Mouse (Mus musculus) intestine, postnatal 0 days (tissue): Measurements from ENCODE around the gene Asic3. TPM values are rescaled to one million over a fixed set of nuclear protein-coding genes. Genes with fewer than 3 reads are reported as not detected.

Source experiments
- ATAC-seq: fragments of 200-750 bp; cut with Nextera tagmentation; 2 replicates; pipeline ENCODE4 v1.8.0; 2017; ENCODE audit warnings: mild to moderate bottlenecking, moderate TSS enrichment, moderate library complexity
- H3K27ac ChIP-seq: fragments of 300-500 bp; sonication (generic); 2 replicates; pipeline ENCODE4 v1.5.1; 2014; ENCODE audit warnings: mild to moderate bottlenecking, low read depth, low read length, moderate library complexity
- H3K27me3 ChIP-seq: fragments of 300-500 bp; sonication (generic); replicated peaks from 2 replicates; pipeline ENCODE4 v1.6.1; 2014; ENCODE audit warnings: low read length, mixed read lengths; ENCODE audit not compliant: control insufficient read depth, insufficient read depth
- H3K36me3 ChIP-seq: fragments of 300-500 bp; sonication (generic); 2 replicates; pipeline ENCODE4 v1.6.1; 2014; ENCODE audit warnings: mild to moderate bottlenecking, moderate library complexity; ENCODE audit not compliant: control insufficient read depth, insufficient read depth
- H3K4me1 ChIP-seq: fragments of 300-500 bp; sonication (generic); replicated peaks from 2 replicates; pipeline ENCODE4 v1.6.1; 2014; ENCODE audit warnings: antibody characterized with exemption, low read length, mixed read lengths; ENCODE audit not compliant: control insufficient read depth, insufficient read depth
- H3K4me2 ChIP-seq: fragments of 300-500 bp; sonication (generic); replicated peaks from 2 replicates; pipeline ENCODE4 v1.6.1; 2014; ENCODE audit warnings: low read depth, mild to moderate bottlenecking, moderate library complexity
- H3K4me3 ChIP-seq: fragments of 300-500 bp; sonication (generic); 2 replicates; pipeline ENCODE4 v1.5.1; 2014; ENCODE audit warnings: low read depth, low read length
- H3K9ac ChIP-seq: fragments of 300-500 bp; sonication (generic); 2 replicates; pipeline ENCODE4 v1.6.1; 2014; ENCODE audit warnings: mild to moderate bottlenecking, low read depth, low read length
- H3K9me3 ChIP-seq: fragments of 300-500 bp; sonication (generic); 2 replicates; pipeline ENCODE4 v1.6.1; 2016; ENCODE audit warnings: mixed run types; ENCODE audit not compliant: control insufficient read depth
- CTCF ChIP-seq: sonication (generic); IDR thresholded peaks from 2 replicates; pipeline ENCODE4 v1.5.1; 2016; ENCODE audit warnings: low read depth, mild to moderate bottlenecking, control low read depth, antibody characterized with exemption, moderate library complexity
- WGBS: fragments of 180-500 bp; shearing (Covaris S2); extraction: QIAGEN DNeasy Blood & Tissue Kit; methylation state at CpG from one replicate; pipeline ENCODE4 v1.1.7; 2014; 5-methylcytosine and 5-hydroxymethylcytosine counted together
- polyA plus RNA-seq: library from polyadenylated mRNA; unstranded; fragments of >200 nt; fragmentation: Nextera tagmentation; extraction: Ambion mirVana; gene quantifications from 2 replicates; pipeline ENCODE4 v1.2.1, GENCODE M21; 2015

The Asic3 gene
- polyA plus RNA-seq, 1 experiment from 2014 or later: 0.08 TPM

DNA sequence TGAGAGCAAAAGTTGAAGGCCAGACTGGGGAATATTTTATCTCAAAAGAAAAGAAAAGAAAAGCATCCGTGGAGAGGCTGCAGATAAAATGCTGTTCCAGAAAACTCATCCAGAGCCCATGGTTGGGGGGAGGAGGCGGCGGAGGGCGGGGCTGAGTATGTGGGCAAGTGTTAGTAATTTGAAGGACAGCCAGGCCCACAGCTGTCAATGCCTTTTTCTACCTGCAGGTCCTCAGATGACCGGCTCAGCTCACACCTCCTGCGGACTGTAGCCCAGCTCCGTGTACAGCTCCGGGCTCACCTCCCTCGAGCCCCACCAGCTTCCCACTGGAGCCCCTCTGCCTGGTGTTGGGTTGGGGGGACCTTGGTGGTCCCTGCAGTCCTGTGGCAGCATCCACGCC is 13.5 kb upstream of the Asic3 start:
- 91% methylated on average over 10 of the region's 10 CpGs for WGBS
- Histone ChIP-seq H3K27ac (no peak overlapping the region), H3K4me2 (no peak overlapping the region), H3K36me3 (peaks cover 44% of the 10 kb centered on the region), H3K4me3 (no peak overlapping the region), H3K27me3 (no peaks in the 10 kb centered on the region), H3K9me3 (no peaks in the 10 kb centered on the region), H3K4me1 (no peaks in the 10 kb centered on the region), H3K9ac (no peak overlapping the region)
- no peak for TF ChIP-seq CTCF
- no peak for ATAC-seq

DNA sequence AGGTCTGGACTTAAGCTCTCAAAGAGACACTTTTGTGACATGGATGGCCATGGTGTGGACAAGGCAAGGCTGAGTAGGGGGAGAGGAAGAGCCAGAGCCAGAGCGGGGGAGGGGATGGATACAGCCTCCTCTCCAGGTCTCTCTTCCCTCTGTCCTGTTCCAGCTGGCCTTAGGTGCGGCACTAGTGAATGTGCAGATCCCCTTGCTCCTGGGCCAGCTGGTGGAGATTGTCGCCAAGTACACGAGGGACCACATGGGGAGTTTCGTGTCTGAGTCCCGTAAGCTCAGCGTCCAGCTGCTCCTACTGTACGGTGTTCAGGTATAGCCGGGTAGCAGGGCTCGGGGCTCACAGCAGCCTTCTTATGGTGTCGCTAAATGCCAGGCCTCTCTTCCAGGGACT is 12.8 kb upstream of the Asic3 start:
- H3K4me1 ChIP-seq: no peaks in the 10 kb centered on the region
- H3K36me3 ChIP-seq: peaks cover 49% of the 10 kb centered on the region
- TF ChIP-seq CTCF: no peak
- 94% methylated on average over 11 of the region's 11 CpGs for WGBS
- no peak overlapping the region for H3K9ac ChIP-seq
- no peak overlapping the region for H3K4me2 ChIP-seq
- no peak overlapping the region for H3K27ac ChIP-seq
- no peak overlapping the region for H3K4me3 ChIP-seq
- no peaks in the 10 kb centered on the region for H3K27me3 ChIP-seq
- no peak for ATAC-seq
- no peaks in the 10 kb centered on the region for H3K9me3 ChIP-seq

DNA sequence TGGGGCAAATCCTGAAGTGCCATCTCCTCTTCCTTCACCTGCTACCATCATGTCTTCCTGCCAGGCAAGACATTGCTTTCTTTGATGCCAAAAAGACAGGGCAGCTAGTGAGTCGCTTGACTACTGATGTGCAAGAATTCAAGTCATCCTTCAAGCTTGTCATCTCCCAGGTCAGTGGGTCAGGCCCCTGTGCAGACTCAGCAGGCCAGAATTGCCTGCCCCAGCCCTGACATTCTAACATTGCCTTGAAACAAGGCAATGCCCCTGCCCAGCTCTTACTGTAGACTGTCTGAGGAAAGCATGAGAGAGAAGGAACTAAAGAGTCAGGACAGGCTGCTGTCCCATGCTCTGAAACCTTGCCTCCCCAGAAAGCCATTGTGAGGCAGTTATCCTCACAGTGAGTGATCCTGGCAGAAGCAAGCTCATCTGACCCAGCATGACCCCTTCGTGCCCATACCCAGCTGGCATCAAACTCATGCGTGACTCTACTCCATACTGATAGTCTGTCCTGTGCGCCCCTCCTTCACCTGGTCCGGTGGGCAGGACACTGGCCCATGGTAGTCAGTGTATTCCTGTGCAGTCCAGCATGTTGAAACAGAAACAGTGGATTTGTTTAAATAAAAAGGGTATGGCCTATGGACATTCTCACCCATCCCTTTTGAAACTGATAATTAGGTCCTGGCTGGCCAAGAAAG is 12.1 kb upstream of the Asic3 start:
- no peaks in the 10 kb centered on the region for H3K4me1 ChIP-seq
- H3K4me2 ChIP-seq: no peak overlapping the region
- TF ChIP-seq CTCF: no peak
- peaks cover 56% of the 10 kb centered on the region for H3K36me3 ChIP-seq
- H3K9me3 ChIP-seq: no peaks in the 10 kb centered on the region
- H3K27me3 ChIP-seq: no peaks in the 10 kb centered on the region
- H3K4me3 ChIP-seq: no peak overlapping the region
- no peak overlapping the region for H3K9ac ChIP-seq
- ATAC-seq: no peak
- no peak overlapping the region for H3K27ac ChIP-seq
- 91% methylated on average over 5 of the region's 5 CpGs for WGBS

DNA sequence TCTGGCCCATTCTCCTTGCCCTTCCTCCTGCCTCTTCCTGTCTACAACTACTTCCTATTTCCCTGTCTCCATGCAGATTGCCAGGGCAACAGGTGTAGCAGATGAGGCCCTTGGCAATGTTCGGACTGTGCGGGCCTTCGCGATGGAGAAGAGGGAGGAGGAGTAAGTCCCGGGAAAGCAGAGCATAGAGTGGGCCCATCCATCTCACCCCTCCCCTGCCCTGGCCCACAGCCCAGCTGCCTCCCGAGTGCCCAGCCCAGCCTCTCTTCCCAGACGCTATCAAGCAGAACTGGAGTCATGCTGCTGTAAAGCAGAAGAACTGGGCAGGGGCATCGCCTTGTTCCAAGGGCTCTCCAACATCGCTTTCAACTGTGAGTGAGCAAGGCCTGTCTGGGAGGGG is 11.2 kb upstream of the Asic3 start:
- no peak overlapping the region for H3K9ac ChIP-seq
- no peaks in the 10 kb centered on the region for H3K4me1 ChIP-seq
- no peak overlapping the region for H3K27ac ChIP-seq
- H3K9me3 ChIP-seq: no peaks in the 10 kb centered on the region
- no peak overlapping the region for H3K4me3 ChIP-seq
- ATAC-seq: no peak
- 71% methylated on average over 9 of the region's 9 CpGs for WGBS
- TF ChIP-seq CTCF: no peak
- no peaks in the 10 kb centered on the region for H3K27me3 ChIP-seq
- peaks cover 65% of the 10 kb centered on the region for H3K36me3 ChIP-seq
- no peak overlapping the region for H3K4me2 ChIP-seq

DNA sequence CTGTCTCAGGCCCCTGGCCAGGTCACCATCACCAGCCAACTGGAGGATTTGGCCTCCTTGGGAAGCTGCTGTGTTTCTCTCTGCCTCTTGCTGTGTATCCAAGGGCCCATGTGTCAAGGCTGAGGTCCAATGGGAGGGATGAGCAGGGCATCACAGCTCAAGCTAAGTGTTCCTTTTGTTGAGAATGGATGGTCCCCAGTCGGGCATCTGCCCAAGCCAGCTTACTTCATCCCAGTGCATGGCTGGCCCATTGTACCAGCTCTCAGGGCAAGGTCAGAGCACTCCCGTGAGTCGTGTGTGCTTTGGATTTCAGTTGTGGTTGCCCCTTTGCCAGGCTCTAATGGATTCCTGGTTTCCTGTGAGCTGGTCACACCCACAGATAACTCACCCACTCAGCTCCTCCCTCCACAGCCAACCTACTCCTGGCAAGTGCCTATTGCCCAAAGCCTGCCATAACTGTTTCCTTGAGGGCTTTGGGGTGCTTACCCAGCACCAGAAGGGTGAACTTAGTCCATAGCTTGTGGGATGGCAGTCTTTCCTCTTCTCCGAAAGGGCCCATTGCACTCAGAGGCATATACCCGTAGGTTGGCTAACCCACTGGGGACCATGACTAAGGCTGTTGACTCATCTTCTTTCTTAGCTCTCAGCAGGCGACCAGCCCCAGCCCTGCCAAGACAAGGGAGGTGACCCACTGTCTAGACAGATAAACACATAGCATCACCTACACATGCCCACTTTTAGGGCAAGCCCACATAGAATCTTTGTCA is 8.4 kb upstream of the Asic3 start:
- 87% methylated on average over 6 of the region's 6 CpGs for WGBS
- Histone ChIP-seq H3K9ac (no peak overlapping the region), H3K4me2 (no peak overlapping the region), H3K4me1 (no peaks in the 10 kb centered on the region), H3K36me3 (peaks cover 83% of the 10 kb centered on the region), H3K27me3 (no peaks in the 10 kb centered on the region), H3K27ac (no peak overlapping the region), H3K9me3 (no peaks in the 10 kb centered on the region), H3K4me3 (no peak overlapping the region)
- no peak for TF ChIP-seq CTCF
- ATAC-seq: no peak

DNA sequence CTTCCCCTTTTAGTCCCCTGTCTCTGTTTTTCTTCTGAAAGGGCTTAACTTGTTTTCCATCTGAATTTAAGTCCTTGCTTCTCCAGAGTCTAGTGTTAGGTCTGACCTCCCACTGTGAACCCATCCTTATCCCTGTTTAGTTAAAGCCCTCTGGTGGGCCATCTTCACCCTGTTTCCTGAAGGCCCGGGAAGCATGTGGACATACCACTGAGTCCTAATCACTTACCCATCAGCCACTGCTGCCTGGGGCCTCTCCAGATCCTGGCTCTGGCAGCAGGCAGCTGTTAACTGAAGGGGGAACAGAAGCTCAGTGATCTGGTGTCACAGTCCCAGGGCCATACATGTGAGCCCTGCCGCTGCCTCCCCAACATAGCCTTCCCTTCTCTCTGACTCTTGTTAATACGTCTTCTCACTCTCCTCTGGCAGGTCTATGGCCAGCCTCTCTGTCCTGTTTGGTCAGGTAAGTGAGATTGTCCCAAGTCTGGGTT is 7.8 kb upstream of the Asic3 start:
- Histone ChIP-seq H3K4me3 (no peak overlapping the region), H3K4me1 (no peaks in the 10 kb centered on the region), H3K9me3 (no peaks in the 10 kb centered on the region), H3K36me3 (peaks cover 77% of the 10 kb centered on the region), H3K27ac (no peak overlapping the region), H3K9ac (no peak overlapping the region), H3K27me3 (no peaks in the 10 kb centered on the region), H3K4me2 (no peak overlapping the region)
- no peak for ATAC-seq
- TF ChIP-seq CTCF: no peak
- 59% methylated on average over 3 of the region's 3 CpGs for WGBS
